Mouse (Mus musculus) stomach, embryonic 15.5 days (tissue): ENCODE measurements at regions not wholly inside any gene's neighbourhood (a gene's known extent, or its start where the extent isn't known, plus 50 kb on each side); places are given as distances from the start of the nearest gene placed in this dataset.

Experiments used
- ATAC-seq: fragments of 200-750 bp; cut with Nextera tagmentation; 2 replicates; pipeline ENCODE4 v1.8.0; 2017; ENCODE audit warnings: low read depth, moderate number of reproducible peaks, moderate TSS enrichment; ENCODE audit not compliant: insufficient read depth, low FRiP score
- H3K27ac ChIP-seq: fragments of 300-500 bp; sonication (generic); 2 replicates; pipeline ENCODE4 v1.5.1; 2015; ENCODE audit warnings: mild to moderate bottlenecking, inconsistent platforms
- H3K27me3 ChIP-seq: fragments of 300-500 bp; sonication (generic); replicated peaks from 2 replicates; pipeline ENCODE4 v1.6.1; 2015; ENCODE audit warnings: inconsistent platforms
- H3K36me3 ChIP-seq: fragments of 300-500 bp; sonication (generic); 2 replicates; pipeline ENCODE4 v1.6.1; 2015; ENCODE audit warnings: inconsistent platforms
- H3K4me1 ChIP-seq: fragments of 300-500 bp; sonication (generic); 2 replicates; pipeline ENCODE4 v1.6.1; 2015; ENCODE audit warnings: inconsistent platforms
- H3K4me2 ChIP-seq: fragments of 300-500 bp; sonication (generic); 2 replicates; pipeline ENCODE4 v1.6.1; 2015; ENCODE audit warnings: mild to moderate bottlenecking, inconsistent platforms
- H3K4me3 ChIP-seq: fragments of 300-500 bp; sonication (generic); replicated peaks from 2 replicates; pipeline ENCODE4 v1.5.1; 2015; ENCODE audit warnings: inconsistent platforms
- H3K9ac ChIP-seq: fragments of 300-500 bp; sonication (generic); 2 replicates; pipeline ENCODE4 v1.6.1; 2015; ENCODE audit warnings: inconsistent platforms
- H3K9me3 ChIP-seq: fragments of 300-500 bp; sonication (generic); 2 replicates; pipeline ENCODE4 v1.6.1; 2016; ENCODE audit warnings: inconsistent platforms
- WGBS: fragments of 180-500 bp; shearing (Covaris S2); methylation state at CpG from one replicate; pipeline ENCODE4 v1.1.7; 2015; 5-methylcytosine and 5-hydroxymethylcytosine counted together

- no peak overlapping the region for H3K27ac ChIP-seq
- WGBS = 33% methylated on average over 5 of the region's 5 CpGs
These were observed 1065.3 kb downstream of the A830018L16Rik start for GRCm38 (mm10) chr1:12478983-12479763.

GRCm38 (mm10) chr1:12500442-12500841 is 1086.5 kb downstream of the A830018L16Rik start:
- no peak for ATAC-seq
- Histone ChIP-seq H3K27ac (no peak overlapping the region), H3K9me3 (no peaks in the 10 kb centered on the region), H3K4me2 (no peak overlapping the region), H3K27me3 (no peaks in the 10 kb centered on the region), H3K4me3 (no peak overlapping the region), H3K4me1 (no peaks in the 10 kb centered on the region), H3K9ac (no peak overlapping the region), H3K36me3 (no peaks in the 10 kb centered on the region)
- WGBS = 61% methylated on average over 3 of the region's 3 CpGs

More at GRCm38 (mm10) chr1:12478983-12479763, 1065.3 kb downstream of the A830018L16Rik start:
- Histone ChIP-seq H3K4me3 (no peak overlapping the region), H3K9ac (no peak overlapping the region), H3K4me2 (no peak overlapping the region), H3K9me3 (no peaks in the 10 kb centered on the region), H3K36me3 (no peaks in the 10 kb centered on the region), H3K4me1 (no peaks in the 10 kb centered on the region), H3K27me3 (no peaks in the 10 kb centered on the region)
- peak; percentile 76; the same call in 1 of the 2 replicates for ATAC-seq

- Histone ChIP-seq H3K4me1 (no peaks in the 10 kb centered on the region), H3K36me3 (no peaks in the 10 kb centered on the region), H3K9me3 (no peaks in the 10 kb centered on the region), H3K27ac (no peak overlapping the region), H3K9ac (no peak overlapping the region), H3K4me2 (no peak overlapping the region), H3K4me3 (no peak overlapping the region), H3K27me3 (no peaks in the 10 kb centered on the region)
- WGBS = 58% methylated on average over 3 of the region's 3 CpGs
- no peak for ATAC-seq
These were observed 1094.1 kb downstream of the A830018L16Rik start for GRCm38 (mm10) chr1:12507997-12508396.

- Histone ChIP-seq H3K27ac (0 out of 2 replicates have a peak overlapping the region, but pooled peaks have one; percentile 21), H3K4me2 (no peak overlapping the region), H3K4me3 (no peak overlapping the region), H3K27me3 (no peaks in the 10 kb centered on the region), H3K36me3 (no peaks in the 10 kb centered on the region), H3K9me3 (no peaks in the 10 kb centered on the region), H3K9ac (no peak overlapping the region), H3K4me1 (no peaks in the 10 kb centered on the region)
- WGBS = 66% methylated on average over 10 of the region's 10 CpGs
- no peak for ATAC-seq
These were observed 1096.4 kb downstream of the A830018L16Rik start for GRCm38 (mm10) chr1:12510129-12510816.

- no peak overlapping the region for H3K4me3 ChIP-seq
- ATAC-seq = no peak
- H3K4me2 ChIP-seq = no peak overlapping the region
- no peak overlapping the region for H3K9ac ChIP-seq
- WGBS = 81% methylated on average over 4 of the region's 4 CpGs
- no peaks in the 10 kb centered on the region for H3K36me3 ChIP-seq
- H3K9me3 ChIP-seq = no peaks in the 10 kb centered on the region
- H3K27ac ChIP-seq = no peak overlapping the region
- H3K4me1 ChIP-seq = no peaks in the 10 kb centered on the region
- H3K27me3 ChIP-seq = no peaks in the 10 kb centered on the region
These were observed 1105.7 kb downstream of the A830018L16Rik start for GRCm38 (mm10) chr1:12519601-12520000.

- no peaks in the 10 kb centered on the region for H3K27me3 ChIP-seq
- no peak overlapping the region for H3K4me2 ChIP-seq
- no peak overlapping the region for H3K27ac ChIP-seq
- H3K4me1 ChIP-seq = no peaks in the 10 kb centered on the region
- 82% methylated on average over 4 of the region's 4 CpGs for WGBS
- H3K4me3 ChIP-seq = no peak overlapping the region
- no peak overlapping the region for H3K9ac ChIP-seq
- H3K9me3 ChIP-seq = no peaks in the 10 kb centered on the region
- no peak for ATAC-seq
- H3K36me3 ChIP-seq = no peaks in the 10 kb centered on the region
These were observed 1142.0 kb downstream of the A830018L16Rik start for GRCm38 (mm10) chr1:12555859-12556258.

- H3K9ac ChIP-seq = no peak overlapping the region
- WGBS = 63% methylated on average over 7 of the region's 7 CpGs
- H3K36me3 ChIP-seq = no peaks in the 10 kb centered on the region
- no peak overlapping the region for H3K27ac ChIP-seq
- H3K4me1 ChIP-seq = no peaks in the 10 kb centered on the region
- H3K27me3 ChIP-seq = no peaks in the 10 kb centered on the region
- no peaks in the 10 kb centered on the region for H3K9me3 ChIP-seq
- H3K4me2 ChIP-seq = no peak overlapping the region
- no peak overlapping the region for H3K4me3 ChIP-seq
- no peak for ATAC-seq
These were observed 1158.0 kb downstream of the A830018L16Rik start for GRCm38 (mm10) chr1:12571755-12572358.

- 58% methylated on average over 4 of the region's 4 CpGs for WGBS
- Histone ChIP-seq H3K4me2 (no peak overlapping the region), H3K36me3 (no peaks in the 10 kb centered on the region), H3K27me3 (no peaks in the 10 kb centered on the region), H3K27ac (no peak overlapping the region), H3K9me3 (no peaks in the 10 kb centered on the region), H3K4me3 (no peak overlapping the region), H3K9ac (no peak overlapping the region), H3K4me1 (no peaks in the 10 kb centered on the region)
- no peak for ATAC-seq
These were observed 1158.9 kb downstream of the A830018L16Rik start for GRCm38 (mm10) chr1:12572770-12573169.

GRCm38 (mm10) chr1:12574274-12574673 is 1160.4 kb downstream of the A830018L16Rik start:
- Histone ChIP-seq H3K4me1 (no peaks in the 10 kb centered on the region), H3K27me3 (no peaks in the 10 kb centered on the region), H3K36me3 (no peaks in the 10 kb centered on the region), H3K27ac (no peak overlapping the region), H3K4me3 (no peak overlapping the region), H3K4me2 (no peak overlapping the region), H3K9me3 (no peaks in the 10 kb centered on the region), H3K9ac (no peak overlapping the region)
- ATAC-seq = no peak
- 81% methylated on average over 5 of the region's 5 CpGs for WGBS

- no peaks in the 10 kb centered on the region for H3K36me3 ChIP-seq
- no peak overlapping the region for H3K4me2 ChIP-seq
- H3K9me3 ChIP-seq = no peaks in the 10 kb centered on the region
- no peak overlapping the region for H3K27ac ChIP-seq
- ATAC-seq = no peak
- 17% methylated on average over 12 of the region's 13 CpGs for WGBS
- no peaks in the 10 kb centered on the region for H3K4me1 ChIP-seq
- H3K4me3 ChIP-seq = no peak overlapping the region
- no peaks in the 10 kb centered on the region for H3K27me3 ChIP-seq
- no peak overlapping the region for H3K9ac ChIP-seq
These were observed 1163.3 kb downstream of the A830018L16Rik start for GRCm38 (mm10) chr1:12577027-12577703.

GRCm38 (mm10) chr1:12577978-12578377 is 1164.1 kb downstream of the A830018L16Rik start:
- WGBS = 82% methylated on average over 1 of the region's 1 CpGs
- Histone ChIP-seq H3K27me3 (no peaks in the 10 kb centered on the region), H3K36me3 (no peaks in the 10 kb centered on the region), H3K4me1 (no peaks in the 10 kb centered on the region), H3K9ac (no peak overlapping the region), H3K9me3 (no peaks in the 10 kb centered on the region), H3K27ac (no peak overlapping the region), H3K4me2 (no peak overlapping the region), H3K4me3 (no peak overlapping the region)
- ATAC-seq = no peak
